Mouse (Mus musculus): ENCODE data around the gene Olfr829. TPM values are rescaled to one million over a fixed set of nuclear protein-coding genes. Genes with fewer than 3 reads are reported as not detected.

Olfr829 gene
- polyA plus RNA-seq (2012; ENCODE audit: low replicate concordance), result not detected in 2 replicates

DNA sequence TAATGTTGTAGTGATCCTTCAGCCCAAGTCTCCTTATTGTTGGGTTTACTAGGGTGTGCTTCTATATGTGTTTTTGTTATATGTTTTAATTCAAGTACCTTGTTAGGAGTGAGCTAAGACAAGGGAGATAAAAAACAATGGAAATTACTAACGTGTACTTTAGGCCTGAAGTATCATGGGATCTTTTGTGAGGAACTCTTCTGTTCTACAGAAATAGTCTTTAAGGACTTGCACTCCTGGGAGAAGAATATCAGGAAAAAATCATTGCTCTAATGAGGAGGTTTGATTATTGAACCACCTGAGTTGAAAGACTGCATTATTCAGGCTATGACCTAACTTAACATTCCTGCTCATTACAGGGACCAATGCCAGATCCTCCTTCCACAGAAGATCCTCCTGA is at the start of gene Olfr829:
Olfr829 (plus strand) TSS at position 301 of the 400 bp plus-strand sequence.

DNA sequence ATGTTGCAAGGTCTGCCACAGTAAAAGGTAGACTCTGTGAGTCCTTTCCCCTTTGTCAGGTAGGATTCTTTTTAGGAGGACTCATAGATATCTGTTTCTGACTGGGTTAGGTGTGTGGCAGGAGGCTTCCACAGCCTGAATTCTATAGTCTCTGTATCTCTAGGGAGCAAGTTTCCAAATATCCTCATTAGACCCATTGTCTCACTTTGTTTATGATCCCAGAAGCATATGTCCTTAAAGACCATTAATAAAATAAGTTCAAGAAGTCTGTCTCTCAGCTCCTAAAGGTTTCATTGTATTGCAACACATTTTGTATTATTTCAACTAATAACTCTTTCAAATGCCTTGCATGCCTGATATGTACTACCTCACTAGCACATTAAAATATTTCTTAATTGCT is 35.3 kb upstream of the Olfr829 start, which contains the start of gene Olfr828:
Olfr828 (minus strand) TSS at position 101 of the 400 bp plus-strand sequence.

DNA sequence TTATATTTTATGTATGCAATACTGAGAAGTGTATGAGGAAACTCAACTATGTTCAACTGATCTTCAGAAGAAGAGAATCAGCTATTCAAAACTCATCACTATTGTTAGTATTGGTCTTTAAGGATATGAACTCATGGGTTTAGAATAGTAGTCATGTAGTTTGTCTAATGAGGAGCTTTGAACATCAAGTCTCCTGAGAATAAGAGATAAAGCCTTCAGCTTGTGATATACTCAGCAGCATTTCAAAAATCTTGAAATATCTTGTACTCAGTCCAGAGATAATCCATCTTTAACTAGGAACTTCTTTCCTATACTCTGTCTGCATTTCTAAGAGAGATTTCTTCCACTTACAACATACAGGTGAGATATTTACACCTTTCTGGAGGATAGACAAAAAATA is 19.7 kb downstream of the Olfr829 start, which contains the start of gene Olfr830:
Olfr830 (plus strand) TSS at position 301 of the 400 bp plus-strand sequence.

Other genes with a start within 250 kb of the Olfr829 start
- gene Muc16, start 180.4 kb upstream of the Olfr829 start, polyA plus RNA-seq (2012; ENCODE audit: low replicate concordance), result 0.02 TPM in 1 of 2 replicates, not detected in the other
- not detected in 2 replicates for gene Olfr24, start 90.9 kb upstream of the Olfr829 start, polyA plus RNA-seq (2012; ENCODE audit: low replicate concordance)
- not detected in 2 replicates for gene Olfr828, start 35.4 kb upstream of the Olfr829 start, polyA plus RNA-seq (2012; ENCODE audit: low replicate concordance)
- gene Olfr830, start 19.8 kb downstream of the Olfr829 start, polyA plus RNA-seq (2012; ENCODE audit: low replicate concordance), result not detected in 2 replicates
- not detected in 2 replicates for gene Olfr832, start 82.2 kb downstream of the Olfr829 start, polyA plus RNA-seq (2012; ENCODE audit: low replicate concordance)
- not detected in 2 replicates for gene Olfr834, start 133.1 kb downstream of the Olfr829 start, polyA plus RNA-seq (2012; ENCODE audit: low replicate concordance)
- gene Olfr835, start 177.8 kb downstream of the Olfr829 start, polyA plus RNA-seq (2012; ENCODE audit: low replicate concordance), result not detected in 2 replicates